8 mouse cellular contexts compared by ENCODE assay signal in genomic region chr3:14381421-14381992, GRCm38 (mm10).
DNase-seq lines count a peak whose midpoint lies in the region; ATAC-seq lines count a peak whose summit lies in the region.

No protein-coding gene starts in this region.

- H3K4me2 ChIP-seq in limb, embryonic 12.5 days, result peak overlapping the region; percentile 43
- peak overlapping the region; percentile 48 for H3K4me2 ChIP-seq in midbrain, embryonic 14.5 days (ENCODE audit: low read length)
- peak overlapping the region; percentile 35 for H3K4me2 ChIP-seq in stomach, embryonic 14.5 days (replicated peaks; ENCODE audit: low read depth, low read length)

- ATAC-seq in common myeloid progenitor, adult 5-6 weeks (replicated peaks; ENCODE audit: low read depth, poor library complexity, severe bottlenecking), result peak; percentile 97
- peak; percentile 85; the same call in 1 of the 2 replicates for ATAC-seq in limb, embryonic 12.5 days (ENCODE audit: insufficient number of reproducible peaks, insufficient read depth, low FRiP score, low TSS enrichment, low read depth)
- peak; percentile 90 for ATAC-seq in midbrain, embryonic 14.5 days (ENCODE audit: low FRiP score, low TSS enrichment)
- ATAC-seq in stomach, embryonic 14.5 days (ENCODE audit: insufficient number of reproducible peaks, insufficient read depth, low FRiP score, low read depth), result peak; percentile 92

- H3K9ac ChIP-seq in limb, embryonic 12.5 days (replicated peaks), result no peak overlapping the region
- H3K9ac ChIP-seq in midbrain, embryonic 14.5 days (replicated peaks; ENCODE audit: low read length), result peak overlapping the region; percentile 39; the same call in 1 of the 2 replicates
- no peak overlapping the region for H3K9ac ChIP-seq in stomach, embryonic 14.5 days (replicated peaks; ENCODE audit: low read depth, low read length)

- no peak overlapping the region for H3K27ac ChIP-seq in limb, embryonic 12.5 days
- no peak overlapping the region for H3K27ac ChIP-seq in midbrain, embryonic 14.5 days (replicated peaks; ENCODE audit: low read depth, low read length)
- no peak overlapping the region for H3K27ac ChIP-seq in stomach, embryonic 14.5 days (ENCODE audit: low read length)

- H3K27me3 ChIP-seq in limb, embryonic 12.5 days, result no peaks in the 10 kb centered on the region
- H3K27me3 ChIP-seq in midbrain, embryonic 14.5 days (ENCODE audit: control insufficient read depth, insufficient read depth, low read length), result no peaks in the 10 kb centered on the region
- no peaks in the 10 kb centered on the region for H3K27me3 ChIP-seq in stomach, embryonic 14.5 days (ENCODE audit: control insufficient read depth, insufficient read depth, low read length)

- H3K9me3 ChIP-seq in limb, embryonic 12.5 days, result no peaks in the 10 kb centered on the region
- H3K9me3 ChIP-seq in midbrain, embryonic 14.5 days (ENCODE audit: control insufficient read depth, low read length), result no peaks in the 10 kb centered on the region
- no peaks in the 10 kb centered on the region for H3K9me3 ChIP-seq in stomach, embryonic 14.5 days (ENCODE audit: control insufficient read depth, low read depth, low read length)

- no peaks in the 10 kb centered on the region for H3K36me3 ChIP-seq in limb, embryonic 12.5 days
- no peaks in the 10 kb centered on the region for H3K36me3 ChIP-seq in midbrain, embryonic 14.5 days (ENCODE audit: control insufficient read depth, insufficient read depth, low read length)
- no peaks in the 10 kb centered on the region for H3K36me3 ChIP-seq in stomach, embryonic 14.5 days (ENCODE audit: control insufficient read depth, insufficient read depth, low read length)

- H3K4me3 ChIP-seq in limb, embryonic 12.5 days (replicated peaks), result peak overlapping the region; percentile 11; the same call in 1 of the 2 replicates
- H3K4me3 ChIP-seq in midbrain, embryonic 14.5 days (replicated peaks; ENCODE audit: low read depth, low read length), result 0 out of 2 replicates have a peak overlapping the region, but pooled peaks have one; percentile 10
- H3K4me3 ChIP-seq in stomach, embryonic 14.5 days (ENCODE audit: low read depth, low read length), result no peak overlapping the region

- 16% methylated on average over 18 of the region's 18 CpGs for WGBS in limb, embryonic 12.5 days
- 20% methylated on average over 18 of the region's 18 CpGs for WGBS in midbrain, embryonic 14.5 days
- 14% methylated on average over 18 of the region's 18 CpGs for WGBS in stomach, embryonic 14.5 days

- DNase-seq in heart, adult 18-20 months, result peak; percentile 6 to 51
- DNase-seq in heart, adult 9 months (ENCODE audit: low spot score in 2 of 2), result no peak
- peak; percentile 6 for DNase-seq in heart, adult 8-10 months (ENCODE audit: low spot score)
- peak; percentile 83 for DNase-seq in kidney, adult 9 months
- peak; percentile 87 for DNase-seq in midbrain, embryonic 14.5 days

- H3K4me1 ChIP-seq in limb, embryonic 12.5 days (replicated peaks), result no peaks in the 10 kb centered on the region
- no peaks in the 10 kb centered on the region for H3K4me1 ChIP-seq in midbrain, embryonic 14.5 days (ENCODE audit: control insufficient read depth, insufficient read depth, low read length)
- H3K4me1 ChIP-seq in stomach, embryonic 14.5 days (ENCODE audit: control insufficient read depth, insufficient read depth, low read length), result no peaks in the 10 kb centered on the region

Comparison
In these comparisons a context has a peak if more than half of its experiments do, and no peak if none do; other contexts are left out.
1. DNase-seq: peak in heart, adult 18-20 months (2 of 2), heart, adult 8-10 months (single experiment), kidney, adult 9 months (single experiment) and midbrain, embryonic 14.5 days (single experiment); none in heart, adult 9 months (0 of 2).
2. Peak in every context shown above with its lines, with median percentiles within 50 percentile points of each other: ATAC-seq and H3K4me2 ChIP-seq.